Mouse (Mus musculus): Measurements from ENCODE around the gene Mgll. TPM values are rescaled to one million over a fixed set of nuclear protein-coding genes. Genes with fewer than 3 reads are reported as not detected.

The Mgll gene
- polyA plus RNA-seq, 1 experiment = 152 TPM

DNA sequence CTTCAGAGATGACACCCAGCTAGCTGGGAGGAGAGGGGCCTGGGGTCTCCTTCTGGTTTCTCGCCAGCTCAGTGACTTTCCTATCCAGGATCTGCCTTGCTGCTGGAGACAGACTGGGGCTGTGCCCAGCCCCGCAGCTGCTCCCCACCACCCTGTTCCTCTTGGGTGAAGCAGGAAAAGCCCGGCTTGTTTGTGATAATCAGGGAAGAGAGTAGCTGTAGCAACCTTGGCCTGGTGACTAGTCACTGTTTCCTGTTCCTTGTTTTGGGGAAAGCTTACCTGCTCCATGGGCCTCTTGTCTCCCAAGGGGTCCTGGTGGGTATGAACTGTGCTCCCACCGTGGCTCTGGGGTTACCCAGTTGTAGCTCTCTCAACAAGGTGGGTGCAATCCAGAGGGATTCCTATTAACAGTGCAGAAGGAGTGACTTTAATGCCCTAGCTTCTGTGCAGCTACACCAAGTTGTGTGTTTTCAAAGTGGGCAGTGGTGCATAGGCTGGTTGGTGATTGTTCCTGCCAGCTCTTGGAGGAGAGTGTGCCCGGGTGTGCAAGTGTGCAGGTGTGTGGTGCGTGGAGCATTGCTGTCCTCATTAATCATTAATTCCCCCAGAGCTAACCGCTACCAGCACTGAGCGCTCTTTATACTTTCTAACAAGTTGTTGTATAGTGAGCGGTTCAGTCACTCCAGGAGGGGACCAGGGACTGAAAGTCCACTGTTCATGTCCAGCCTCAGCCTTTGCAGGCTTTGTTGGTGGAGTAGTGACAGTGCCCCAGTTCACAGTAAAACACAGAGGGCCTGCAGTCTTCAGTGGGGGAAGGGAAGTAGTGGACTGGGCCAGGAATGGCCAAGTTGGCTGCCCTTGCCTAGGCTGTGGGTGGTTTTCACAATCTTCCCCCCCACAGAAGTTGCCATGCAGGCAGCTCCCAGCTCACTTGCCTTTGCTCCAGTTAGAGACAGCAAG, 2.3 kb downstream of the Mgll start:
- Histone ChIP-seq H3K4me1 (ENCODE audit: control insufficient read depth, insufficient read depth, low read length) (peaks cover 27% of the 10 kb centered on the region), H3K27ac (ENCODE audit: insufficient read depth, low read depth, low read length) (peak overlapping the region; percentile 21; the same call in 1 of the 2 replicates), H3K4me3 (ENCODE audit: insufficient read depth, low read depth, low read length) (no peak overlapping the region), H3K36me3 (ENCODE audit: control insufficient read depth, insufficient read depth, low read length) (no peaks in the 10 kb centered on the region), H3K27me3 (replicated peaks; ENCODE audit: control insufficient read depth, insufficient read depth, low read length) (no peaks in the 10 kb centered on the region)
- peak; percentile 83 for DNase-seq
- TF ChIP-seq POLR2A (IDR thresholded peaks at IDR 0.05; ENCODE audit: low read depth, low read length) (no peak), CTCF (conservative IDR thresholded peaks at IDR 0.05; ENCODE audit: insufficient read depth, insufficient read length, low read depth, low read length) (0 out of 2 replicates have a peak, but pooled peaks have one; percentile 0)
- 36% methylated on average over 9 of the region's 9 CpGs for WGBS

DNA sequence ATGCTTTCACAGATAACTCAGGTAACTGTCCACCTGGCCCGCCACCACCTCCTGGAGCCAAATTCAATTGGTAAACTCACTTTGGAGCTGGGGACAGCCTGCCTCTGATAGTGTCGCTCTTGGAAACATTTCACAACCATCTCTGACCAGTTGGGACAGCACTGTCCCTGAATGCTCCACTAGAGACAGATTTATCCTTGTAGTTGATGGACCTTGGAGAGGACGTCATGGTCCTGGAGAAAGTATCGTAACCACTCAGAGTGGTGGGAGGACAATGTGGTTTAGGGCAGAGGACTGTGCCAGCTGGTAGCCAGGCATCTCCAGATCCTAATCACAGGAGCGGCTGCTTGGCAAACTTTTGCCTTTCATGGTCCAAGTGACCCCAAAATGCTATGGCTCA, 3.3 kb downstream of the Mgll start:
- Histone ChIP-seq H3K4me1 (ENCODE audit: control insufficient read depth, insufficient read depth, low read length) (peaks cover 35% of the 10 kb centered on the region), H3K27me3 (replicated peaks; ENCODE audit: control insufficient read depth, insufficient read depth, low read length) (no peaks in the 10 kb centered on the region), H3K36me3 (ENCODE audit: control insufficient read depth, insufficient read depth, low read length) (no peaks in the 10 kb centered on the region), H3K4me3 (ENCODE audit: insufficient read depth, low read depth, low read length) (no peak overlapping the region), H3K27ac (ENCODE audit: insufficient read depth, low read depth, low read length) (no peak overlapping the region)
- 84% methylated on average over 5 of the region's 5 CpGs for WGBS
- TF ChIP-seq POLR2A (IDR thresholded peaks at IDR 0.05; ENCODE audit: low read depth, low read length) (no peak), CTCF (conservative IDR thresholded peaks at IDR 0.05; ENCODE audit: insufficient read depth, insufficient read length, low read depth, low read length) (no peak)
- no peak for DNase-seq

GRCm38 (mm10) chr6:88728054-88728453, 3.8 kb downstream of the Mgll start:
- no peak for DNase-seq
- no peaks in the 10 kb centered on the region for H3K27me3 ChIP-seq (replicated peaks; ENCODE audit: control insufficient read depth, insufficient read depth, low read length)
- no peaks in the 10 kb centered on the region for H3K36me3 ChIP-seq (ENCODE audit: control insufficient read depth, insufficient read depth, low read length)
- peaks cover 39% of the 10 kb centered on the region for H3K4me1 ChIP-seq (ENCODE audit: control insufficient read depth, insufficient read depth, low read length)
- TF ChIP-seq POLR2A (IDR thresholded peaks at IDR 0.05; ENCODE audit: low read depth, low read length) (no peak), CTCF (conservative IDR thresholded peaks at IDR 0.05; ENCODE audit: insufficient read depth, insufficient read length, low read depth, low read length) (no peak)
- 66% methylated on average over 7 of the region's 7 CpGs for WGBS
- H3K27ac ChIP-seq (ENCODE audit: insufficient read depth, low read depth, low read length) = no peak overlapping the region
- no peak overlapping the region for H3K4me3 ChIP-seq (ENCODE audit: insufficient read depth, low read depth, low read length)

GRCm38 (mm10) chr6:88728515-88728914, 4.3 kb downstream of the Mgll start:
- Histone ChIP-seq H3K4me1 (ENCODE audit: control insufficient read depth, insufficient read depth, low read length) (peaks cover 43% of the 10 kb centered on the region), H3K27ac (ENCODE audit: insufficient read depth, low read depth, low read length) (no peak overlapping the region), H3K4me3 (ENCODE audit: insufficient read depth, low read depth, low read length) (no peak overlapping the region), H3K27me3 (replicated peaks; ENCODE audit: control insufficient read depth, insufficient read depth, low read length) (no peaks in the 10 kb centered on the region), H3K36me3 (ENCODE audit: control insufficient read depth, insufficient read depth, low read length) (no peaks in the 10 kb centered on the region)
- 87% methylated on average over 5 of the region's 5 CpGs for WGBS
- DNase-seq = no peak
- TF ChIP-seq POLR2A (IDR thresholded peaks at IDR 0.05; ENCODE audit: low read depth, low read length) (no peak), CTCF (conservative IDR thresholded peaks at IDR 0.05; ENCODE audit: insufficient read depth, insufficient read length, low read depth, low read length) (no peak)

DNA sequence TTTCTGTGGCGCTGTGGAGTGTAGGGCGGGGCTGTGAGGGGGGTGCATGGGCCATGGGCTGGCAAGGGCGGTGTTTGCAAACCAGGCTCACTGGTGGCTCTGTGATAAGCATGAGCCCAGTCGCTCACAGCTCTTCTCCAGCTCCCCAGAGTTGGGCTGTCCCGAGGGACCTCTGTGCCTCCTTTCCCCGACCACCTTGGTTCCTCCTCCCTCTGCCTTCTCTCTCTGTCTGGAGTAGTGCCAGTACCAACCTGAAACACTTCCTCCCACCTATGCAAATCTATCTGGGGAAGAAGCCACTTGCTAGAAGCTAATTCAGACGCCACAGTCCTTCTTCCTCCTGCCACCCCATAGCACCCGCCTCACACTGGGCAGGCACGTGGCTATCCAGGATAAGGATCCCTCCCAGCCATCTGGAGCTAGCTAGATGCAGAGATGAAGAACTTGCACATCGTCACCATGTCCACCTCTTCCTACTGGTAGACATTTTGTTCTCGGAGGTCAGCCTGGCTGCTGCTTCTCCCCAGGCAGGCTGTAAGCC, 7.1 kb downstream of the Mgll start:
- Histone ChIP-seq H3K27ac (ENCODE audit: insufficient read depth, low read depth, low read length) (no peak overlapping the region), H3K36me3 (ENCODE audit: control insufficient read depth, insufficient read depth, low read length) (no peaks in the 10 kb centered on the region), H3K4me3 (ENCODE audit: insufficient read depth, low read depth, low read length) (no peak overlapping the region), H3K4me1 (ENCODE audit: control insufficient read depth, insufficient read depth, low read length) (peaks cover 38% of the 10 kb centered on the region), H3K27me3 (replicated peaks; ENCODE audit: control insufficient read depth, insufficient read depth, low read length) (no peaks in the 10 kb centered on the region)
- DNase-seq = no peak
- no peak for TF ChIP-seq POLR2A (IDR thresholded peaks at IDR 0.05; ENCODE audit: low read depth, low read length)
- WGBS = 79% methylated on average over 11 of the region's 11 CpGs

- peak; percentile 97 for DNase-seq
- 32% methylated on average over 3 of the region's 3 CpGs for WGBS
- peak overlapping the region; percentile 81 for H3K27ac ChIP-seq (ENCODE audit: insufficient read depth, low read depth, low read length)
Measured at GRCm38 (mm10) chr6:88731991-88732390, 7.8 kb downstream of the Mgll start.

More at GRCm38 (mm10) chr6:88731991-88732390, 7.8 kb downstream of the Mgll start:
- H3K36me3 ChIP-seq (ENCODE audit: control insufficient read depth, insufficient read depth, low read length) = no peaks in the 10 kb centered on the region
- H3K4me1 ChIP-seq (ENCODE audit: control insufficient read depth, insufficient read depth, low read length) = peaks cover 34% of the 10 kb centered on the region
- no peak overlapping the region for H3K4me3 ChIP-seq (ENCODE audit: insufficient read depth, low read depth, low read length)
- no peaks in the 10 kb centered on the region for H3K27me3 ChIP-seq (replicated peaks; ENCODE audit: control insufficient read depth, insufficient read depth, low read length)
- TF ChIP-seq CTCF (conservative IDR thresholded peaks at IDR 0.05; ENCODE audit: insufficient read depth, insufficient read length, low read depth, low read length) (no peak), POLR2A (IDR thresholded peaks at IDR 0.05; ENCODE audit: low read depth, low read length) (no peak)

Measured in kidney, adult 2 months (tissue).